Mouse (Mus musculus): ENCODE data around the gene Mpdz.

The Mpdz gene

DNA sequence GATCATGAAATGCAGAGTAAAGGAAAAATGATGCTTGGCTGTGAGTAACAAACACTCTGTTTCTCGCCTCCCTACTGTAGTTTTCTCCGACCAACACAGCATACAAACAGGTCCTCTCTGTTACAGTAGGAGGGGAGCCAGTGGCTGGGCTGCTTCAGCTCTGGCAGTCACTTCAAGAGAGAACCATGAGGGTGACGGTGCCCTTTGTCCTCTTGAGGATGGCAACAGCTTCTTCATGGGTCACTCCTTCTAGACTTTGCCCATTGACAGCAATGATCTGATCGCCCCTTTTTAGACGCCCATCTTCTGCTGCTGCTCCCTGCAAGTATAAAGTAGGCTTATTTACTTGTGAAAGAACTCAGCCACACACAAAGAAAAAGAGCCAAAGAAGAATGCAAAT, 163.2 kb downstream of the Mpdz start:
- no peak for DNase-seq

DNA sequence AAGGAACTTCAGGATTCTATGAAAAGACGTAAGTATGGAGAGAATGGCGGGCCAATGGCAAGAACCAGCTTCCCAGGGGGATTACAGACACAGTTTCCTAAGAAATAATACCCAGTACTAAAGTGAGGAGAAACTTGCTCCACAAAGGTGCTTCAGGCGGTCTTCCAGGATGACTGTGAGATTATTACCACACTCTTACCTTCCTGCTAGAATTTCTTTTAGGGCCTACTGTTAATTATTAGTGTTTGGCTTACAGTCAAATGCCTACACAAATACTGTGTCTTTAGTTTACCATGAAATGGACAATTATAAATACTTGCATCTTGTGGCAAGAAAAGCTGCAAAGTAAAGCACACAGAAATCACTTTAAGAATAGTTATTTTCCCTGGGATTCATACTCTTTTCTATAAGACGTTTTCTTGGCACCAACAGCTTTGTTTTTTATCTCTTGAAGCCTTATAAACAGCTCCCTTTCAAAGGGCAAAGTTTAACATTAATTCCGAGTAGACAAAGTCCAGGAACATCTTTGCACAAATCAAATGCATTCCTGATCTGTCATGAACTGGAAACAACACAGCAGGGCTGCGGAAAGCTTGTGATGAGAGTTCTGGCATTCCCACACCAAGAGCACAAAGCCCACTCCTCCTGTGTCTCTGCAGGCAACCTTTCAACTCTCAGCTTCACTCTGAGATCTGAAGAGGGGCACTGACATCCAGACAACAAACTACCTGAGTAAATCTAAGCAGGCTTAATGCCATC, 166.5 kb downstream of the Mpdz start:
- no peak for DNase-seq

DNA sequence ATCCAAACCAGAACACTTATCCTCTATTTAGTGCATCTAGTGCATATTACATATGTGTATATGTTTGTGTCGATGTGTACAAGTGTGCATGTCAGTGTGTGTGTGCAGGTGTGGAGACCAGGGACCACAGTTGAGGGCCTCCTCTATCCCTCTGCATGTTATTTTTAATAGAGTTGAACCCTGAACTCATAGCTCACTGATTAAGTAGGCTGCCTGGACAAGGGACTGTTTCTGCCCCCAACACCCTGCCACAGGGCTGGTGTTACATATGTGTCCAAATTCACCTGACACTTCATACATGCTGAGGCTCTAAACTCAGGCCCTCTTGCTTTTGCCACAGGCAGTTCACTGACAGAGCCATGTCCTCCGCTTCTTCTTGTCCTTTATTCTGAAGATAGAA, 169.5 kb downstream of the Mpdz start:
- DNase-seq, result no peak

DNA sequence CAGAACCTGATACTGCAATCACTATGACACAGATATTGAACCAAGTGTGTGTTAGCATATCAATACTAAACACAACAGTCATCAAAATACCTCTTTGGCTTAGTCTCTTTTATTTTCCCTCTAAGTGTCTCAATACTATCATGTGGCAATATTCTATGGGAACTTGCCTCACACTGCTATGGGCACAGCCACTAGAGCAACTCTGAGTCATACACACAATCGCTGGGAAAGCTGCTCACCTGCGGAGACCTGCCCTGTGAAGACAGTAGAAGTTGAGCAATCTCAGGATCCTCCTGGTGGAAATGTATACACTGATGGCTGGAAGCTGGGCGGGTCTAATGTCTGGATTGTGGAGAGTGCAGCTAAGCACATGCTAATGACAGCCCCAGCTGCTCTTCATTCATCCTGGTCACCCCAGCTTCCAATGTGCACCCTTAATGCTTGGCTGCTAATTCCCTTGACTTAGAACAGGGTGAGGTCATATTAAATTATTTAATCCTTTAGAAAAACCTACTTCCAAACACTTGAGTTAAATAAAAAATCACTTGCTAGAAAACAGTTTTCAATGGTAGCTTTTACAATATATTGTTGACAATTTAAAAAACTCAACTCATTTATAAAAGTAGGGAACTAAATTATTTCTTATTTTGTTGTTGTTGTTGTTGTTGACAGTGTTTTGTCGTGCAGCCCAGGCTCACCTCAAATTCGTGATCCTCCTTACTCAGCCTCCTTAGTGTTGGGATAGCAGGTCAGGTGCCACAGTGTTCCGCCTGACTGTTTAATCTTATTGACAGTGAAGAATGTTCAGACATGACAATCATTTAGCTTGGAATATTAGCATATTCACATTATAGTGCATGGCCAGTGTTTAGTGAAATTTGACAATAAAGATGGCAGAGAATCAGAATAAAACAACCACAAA, 189.5 kb downstream of the Mpdz start:
- DNase-seq, result no peak

GRCm38 (mm10) chr4:81252334-81252733, 190.3 kb downstream of the Mpdz start:
- DNase-seq, result no peak

GRCm38 (mm10) chr4:81251934-81252333, 190.7 kb downstream of the Mpdz start:
- DNase-seq, result no peak

DNA sequence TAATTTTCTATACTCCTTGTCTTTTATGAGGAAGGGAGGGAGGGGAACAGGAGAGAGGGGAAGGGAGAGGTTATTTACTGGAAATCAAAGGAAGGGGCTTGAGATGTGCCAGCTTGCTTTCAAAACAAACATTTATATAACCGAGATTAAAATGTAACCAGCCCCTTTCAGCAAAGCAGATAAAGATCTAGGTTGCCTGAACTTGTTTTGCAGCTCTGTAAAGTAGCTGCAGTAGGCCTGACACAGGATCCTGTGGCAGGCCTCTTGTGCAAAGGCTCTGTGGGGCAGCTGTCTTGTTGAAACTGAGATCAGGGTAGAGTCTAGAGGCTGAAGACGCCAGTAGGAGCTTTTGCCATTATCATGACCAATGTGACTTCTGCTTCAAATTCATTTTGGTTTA, 193.4 kb downstream of the Mpdz start:
- DNase-seq, result no peak

DNA sequence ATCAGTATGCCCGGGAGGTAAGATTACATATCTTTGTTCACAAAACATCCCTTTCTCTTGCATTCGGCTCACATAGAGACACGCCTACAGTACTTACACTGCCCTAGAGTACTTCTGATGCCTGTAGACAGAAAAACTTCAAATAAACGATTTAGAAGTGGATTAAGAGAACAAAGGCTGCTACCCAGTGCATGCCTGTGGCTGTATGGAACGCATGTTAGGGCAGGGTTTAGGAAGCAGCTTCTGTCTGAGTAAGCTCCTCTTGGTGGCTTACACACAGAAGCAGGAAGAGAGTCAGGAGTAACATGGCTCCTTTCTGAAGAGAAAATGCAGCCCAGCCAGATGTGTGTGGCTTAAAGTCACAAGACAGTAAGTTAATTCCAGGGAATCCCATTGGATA, 206.4 kb downstream of the Mpdz start:
- DNase-seq, result no peak

All from cerebellum, adult 11-12 months (tissue).